Mouse (Mus musculus): ENCODE data around the gene Sympk. TPM values are rescaled to one million over a fixed set of nuclear protein-coding genes. Genes with fewer than 3 reads are reported as not detected.

The Sympk gene
- polyA plus RNA-seq, 1 experiment from 2014 or later = 34.4 TPM

GRCm38 (mm10) chr7:19093537-19094385 lies 69.6 kb downstream of the Sympk start:
- WGBS = under 1% methylated on average over 43 of the region's 45 CpGs
- Histone ChIP-seq H3K9me3 (ENCODE audit: control insufficient read depth, low read length) (no peaks in the 10 kb centered on the region), H3K36me3 (ENCODE audit: control insufficient read depth, insufficient read depth) (0 out of 2 replicates have a peak, but pooled peaks cover 5% of the 10 kb centered on the region), H3K4me2 (ENCODE audit: low read length) (peak overlapping the region; percentile 95), H3K4me1 (replicated peaks; ENCODE audit: control insufficient read depth, insufficient read depth, low read length) (peaks cover 47% of the 10 kb centered on the region), H3K27ac (ENCODE audit: low read length) (peak overlapping the region; percentile 67), H3K4me3 (replicated peaks; ENCODE audit: low read length) (peak overlapping the region; percentile 57), H3K9ac (replicated peaks; ENCODE audit: low read depth, low read length) (peak overlapping the region; percentile 63), H3K27me3 (replicated peaks; ENCODE audit: control insufficient read depth, insufficient read depth, low read length) (no peaks in the 10 kb centered on the region)
- peak; percentile 65 for ATAC-seq

- WGBS = 2% methylated on average over 25 of the region's 36 CpGs
- Histone ChIP-seq H3K36me3 (ENCODE audit: control insufficient read depth, insufficient read depth) (0 out of 2 replicates have a peak, but pooled peaks cover 5% of the 10 kb centered on the region), H3K27me3 (replicated peaks; ENCODE audit: control insufficient read depth, insufficient read depth, low read length) (no peaks in the 10 kb centered on the region), H3K4me1 (replicated peaks; ENCODE audit: control insufficient read depth, insufficient read depth, low read length) (peaks cover 47% of the 10 kb centered on the region), H3K9me3 (ENCODE audit: control insufficient read depth, low read length) (no peaks in the 10 kb centered on the region), H3K9ac (replicated peaks; ENCODE audit: low read depth, low read length) (peak within 1 kb of the TSS; percentile 63), H3K27ac (ENCODE audit: low read length) (peak within 1 kb of the TSS; percentile 67), H3K4me3 (replicated peaks; ENCODE audit: low read length) (peak within 1 kb of the TSS; percentile 57), H3K4me2 (ENCODE audit: low read length) (peak within 1 kb of the TSS; percentile 95)
- no peak for ATAC-seq
Measured at GRCm38 (mm10) chr7:19094471-19094825, 70.3 kb downstream of the Sympk start, which contains the start of gene Six5. Six5 (plus strand) TSS chr7:19094594.

GRCm38 (mm10) chr7:19094826-19095750 lies 70.9 kb downstream of the Sympk start:
- WGBS = under 1% methylated on average over 84 of the region's 87 CpGs
- H3K36me3 ChIP-seq (ENCODE audit: control insufficient read depth, insufficient read depth) = 0 out of 2 replicates have a peak, but pooled peaks cover 5% of the 10 kb centered on the region
- peak overlapping the region; percentile 67 for H3K27ac ChIP-seq (ENCODE audit: low read length)
- H3K4me1 ChIP-seq (replicated peaks; ENCODE audit: control insufficient read depth, insufficient read depth, low read length) = peaks cover 47% of the 10 kb centered on the region
- H3K27me3 ChIP-seq (replicated peaks; ENCODE audit: control insufficient read depth, insufficient read depth, low read length) = no peaks in the 10 kb centered on the region
- H3K9ac ChIP-seq (replicated peaks; ENCODE audit: low read depth, low read length) = peak overlapping the region; percentile 63
- 0 out of 2 replicates have a peak, but pooled peaks have one; percentile 2 for ATAC-seq
- no peaks in the 10 kb centered on the region for H3K9me3 ChIP-seq (ENCODE audit: control insufficient read depth, low read length)
- H3K4me2 ChIP-seq (ENCODE audit: low read length) = peak overlapping the region; percentile 95
- H3K4me3 ChIP-seq (replicated peaks; ENCODE audit: low read length) = peak overlapping the region; percentile 57

- WGBS = under 1% methylated on average over 19 of the region's 19 CpGs
- Histone ChIP-seq H3K4me1 (replicated peaks; ENCODE audit: control insufficient read depth, insufficient read depth, low read length) (peaks cover 47% of the 10 kb centered on the region), H3K9me3 (ENCODE audit: control insufficient read depth, low read length) (no peaks in the 10 kb centered on the region), H3K4me2 (ENCODE audit: low read length) (peak overlapping the region; percentile 95), H3K36me3 (ENCODE audit: control insufficient read depth, insufficient read depth) (0 out of 2 replicates have a peak, but pooled peaks cover 2% of the 10 kb centered on the region), H3K27me3 (replicated peaks; ENCODE audit: control insufficient read depth, insufficient read depth, low read length) (no peaks in the 10 kb centered on the region), H3K27ac (ENCODE audit: low read length) (no peak overlapping the region), H3K9ac (replicated peaks; ENCODE audit: low read depth, low read length) (peak overlapping the region; percentile 63), H3K4me3 (replicated peaks; ENCODE audit: low read length) (peak overlapping the region; percentile 57)
- no peak for ATAC-seq
Measured at GRCm38 (mm10) chr7:19095751-19096110, 71.6 kb downstream of the Sympk start.

GRCm38 (mm10) chr7:19096421-19096976 lies 72.3 kb downstream of the Sympk start:
- Histone ChIP-seq H3K4me3 (replicated peaks; ENCODE audit: low read length) (no peak overlapping the region; the same call in 1 of the 2 replicates), H3K27me3 (replicated peaks; ENCODE audit: control insufficient read depth, insufficient read depth, low read length) (no peaks in the 10 kb centered on the region), H3K36me3 (ENCODE audit: control insufficient read depth, insufficient read depth) (no peaks in the 10 kb centered on the region), H3K27ac (ENCODE audit: low read length) (no peak overlapping the region), H3K4me1 (replicated peaks; ENCODE audit: control insufficient read depth, insufficient read depth, low read length) (peaks cover 47% of the 10 kb centered on the region), H3K9me3 (ENCODE audit: control insufficient read depth, low read length) (no peaks in the 10 kb centered on the region), H3K4me2 (ENCODE audit: low read length) (peak overlapping the region; percentile 95), H3K9ac (replicated peaks; ENCODE audit: low read depth, low read length) (no peak overlapping the region)
- ATAC-seq = no peak
- WGBS = 53% methylated on average over 5 of the region's 5 CpGs

- Histone ChIP-seq H3K9ac (replicated peaks; ENCODE audit: low read depth, low read length) (no peak overlapping the region), H3K4me1 (replicated peaks; ENCODE audit: control insufficient read depth, insufficient read depth, low read length) (peaks cover 44% of the 10 kb centered on the region), H3K27me3 (replicated peaks; ENCODE audit: control insufficient read depth, insufficient read depth, low read length) (no peaks in the 10 kb centered on the region), H3K4me2 (ENCODE audit: low read length) (no peak overlapping the region), H3K9me3 (ENCODE audit: control insufficient read depth, low read length) (no peaks in the 10 kb centered on the region), H3K36me3 (ENCODE audit: control insufficient read depth, insufficient read depth) (no peaks in the 10 kb centered on the region), H3K4me3 (replicated peaks; ENCODE audit: low read length) (no peak overlapping the region), H3K27ac (ENCODE audit: low read length) (no peak overlapping the region)
- no peak for ATAC-seq
- 58% methylated on average over 2 of the region's 2 CpGs for WGBS
Measured at GRCm38 (mm10) chr7:19097217-19097616, 73.0 kb downstream of the Sympk start.

- no peak overlapping the region for H3K4me3 ChIP-seq (replicated peaks; ENCODE audit: low read length)
- no peaks in the 10 kb centered on the region for H3K27me3 ChIP-seq (replicated peaks; ENCODE audit: control insufficient read depth, insufficient read depth, low read length)
- peaks cover 38% of the 10 kb centered on the region for H3K4me1 ChIP-seq (replicated peaks; ENCODE audit: control insufficient read depth, insufficient read depth, low read length)
- no peak overlapping the region for H3K27ac ChIP-seq (ENCODE audit: low read length)
- no peaks in the 10 kb centered on the region for H3K36me3 ChIP-seq (ENCODE audit: control insufficient read depth, insufficient read depth)
- no peaks in the 10 kb centered on the region for H3K9me3 ChIP-seq (ENCODE audit: control insufficient read depth, low read length)
- ATAC-seq = no peak
- H3K4me2 ChIP-seq (ENCODE audit: low read length) = no peak overlapping the region
- no peak overlapping the region for H3K9ac ChIP-seq (replicated peaks; ENCODE audit: low read depth, low read length)
Measured at GRCm38 (mm10) chr7:19097863-19098262, 73.7 kb downstream of the Sympk start.

- H3K27me3 ChIP-seq (replicated peaks; ENCODE audit: control insufficient read depth, insufficient read depth, low read length) = no peaks in the 10 kb centered on the region
- 61% methylated on average over 7 of the region's 7 CpGs for WGBS
- no peaks in the 10 kb centered on the region for H3K36me3 ChIP-seq (ENCODE audit: control insufficient read depth, insufficient read depth)
- H3K4me1 ChIP-seq (replicated peaks; ENCODE audit: control insufficient read depth, insufficient read depth, low read length) = peaks cover 29% of the 10 kb centered on the region
- H3K4me3 ChIP-seq (replicated peaks; ENCODE audit: low read length) = no peak overlapping the region
- no peak overlapping the region for H3K9ac ChIP-seq (replicated peaks; ENCODE audit: low read depth, low read length)
- H3K4me2 ChIP-seq (ENCODE audit: low read length) = no peak overlapping the region
- H3K9me3 ChIP-seq (ENCODE audit: control insufficient read depth, low read length) = no peaks in the 10 kb centered on the region
- no peak overlapping the region for H3K27ac ChIP-seq (ENCODE audit: low read length)
- ATAC-seq = no peak
Measured at GRCm38 (mm10) chr7:19098811-19099210, 74.6 kb downstream of the Sympk start.

- Histone ChIP-seq H3K4me2 (ENCODE audit: low read length) (no peak overlapping the region), H3K9ac (replicated peaks; ENCODE audit: low read depth, low read length) (no peak overlapping the region), H3K4me1 (replicated peaks; ENCODE audit: control insufficient read depth, insufficient read depth, low read length) (peaks cover 14% of the 10 kb centered on the region), H3K27me3 (replicated peaks; ENCODE audit: control insufficient read depth, insufficient read depth, low read length) (no peaks in the 10 kb centered on the region), H3K27ac (ENCODE audit: low read length) (no peak overlapping the region), H3K4me3 (replicated peaks; ENCODE audit: low read length) (no peak overlapping the region), H3K9me3 (ENCODE audit: control insufficient read depth, low read length) (no peaks in the 10 kb centered on the region), H3K36me3 (ENCODE audit: control insufficient read depth, insufficient read depth) (no peaks in the 10 kb centered on the region)
- no peak for ATAC-seq
- WGBS = 76% methylated on average over 1 of the region's 1 CpGs
Measured at GRCm38 (mm10) chr7:19100290-19100689, 76.1 kb downstream of the Sympk start.
